Mouse (Mus musculus): Measurements from ENCODE around the gene Pafah1b2. TPM values are rescaled to one million over a fixed set of nuclear protein-coding genes. Genes with fewer than 3 reads are reported as not detected.

Gene Pafah1b2
- polyA plus RNA-seq, 1 experiment from 2014 or later = 177 TPM

- Histone ChIP-seq H3K27me3 (ENCODE audit: control insufficient read depth, insufficient read depth, low read length) (no peaks in the 10 kb centered on the region), H3K9ac (replicated peaks; ENCODE audit: low read depth, low read length) (no peak overlapping the region), H3K27ac (ENCODE audit: low read length) (0 out of 2 replicates have a peak overlapping the region, but pooled peaks have one; percentile 15), H3K4me1 (ENCODE audit: control insufficient read depth, insufficient read depth, low read length) (peaks cover 22% of the 10 kb centered on the region), H3K4me2 (replicated peaks; ENCODE audit: low read depth, low read length) (no peak overlapping the region), H3K4me3 (ENCODE audit: low read depth, low read length) (no peak overlapping the region), H3K9me3 (ENCODE audit: control insufficient read depth, low read depth, low read length) (no peaks in the 10 kb centered on the region), H3K36me3 (ENCODE audit: control insufficient read depth, insufficient read depth, low read length) (no peaks in the 10 kb centered on the region; the same call in 1 of the 2 replicates)
- 58% methylated on average over 6 of the region's 6 CpGs for WGBS
- ATAC-seq (ENCODE audit: insufficient number of reproducible peaks, insufficient read depth, low FRiP score, low read depth) = no peak
These were observed 7.5 kb upstream of the Pafah1b2 start for GRCm38 (mm10) chr9:46019975-46020374.

GRCm38 (mm10) chr9:46018316-46018715 is 5.8 kb upstream of the Pafah1b2 start:
- Histone ChIP-seq H3K9ac (replicated peaks; ENCODE audit: low read depth, low read length) (no peak overlapping the region), H3K4me3 (ENCODE audit: low read depth, low read length) (no peak overlapping the region), H3K36me3 (ENCODE audit: control insufficient read depth, insufficient read depth, low read length) (no peaks in the 10 kb centered on the region; the same call in 1 of the 2 replicates), H3K27me3 (ENCODE audit: control insufficient read depth, insufficient read depth, low read length) (no peaks in the 10 kb centered on the region), H3K4me1 (ENCODE audit: control insufficient read depth, insufficient read depth, low read length) (peaks cover 36% of the 10 kb centered on the region), H3K9me3 (ENCODE audit: control insufficient read depth, low read depth, low read length) (no peaks in the 10 kb centered on the region), H3K4me2 (replicated peaks; ENCODE audit: low read depth, low read length) (no peak overlapping the region), H3K27ac (ENCODE audit: low read length) (no peak overlapping the region)
- 72% methylated on average over 6 of the region's 6 CpGs for WGBS
- no peak for ATAC-seq (ENCODE audit: insufficient number of reproducible peaks, insufficient read depth, low FRiP score, low read depth)

- H3K4me2 ChIP-seq (replicated peaks; ENCODE audit: low read depth, low read length) = no peak overlapping the region
- no peaks in the 10 kb centered on the region for H3K9me3 ChIP-seq (ENCODE audit: control insufficient read depth, low read depth, low read length)
- H3K27me3 ChIP-seq (ENCODE audit: control insufficient read depth, insufficient read depth, low read length) = no peaks in the 10 kb centered on the region
- ATAC-seq (ENCODE audit: insufficient number of reproducible peaks, insufficient read depth, low FRiP score, low read depth) = no peak
- H3K36me3 ChIP-seq (ENCODE audit: control insufficient read depth, insufficient read depth, low read length) = no peaks in the 10 kb centered on the region; the same call in 1 of the 2 replicates
- no peak overlapping the region for H3K4me3 ChIP-seq (ENCODE audit: low read depth, low read length)
- H3K4me1 ChIP-seq (ENCODE audit: control insufficient read depth, insufficient read depth, low read length) = peaks cover 36% of the 10 kb centered on the region
- no peak overlapping the region for H3K27ac ChIP-seq (ENCODE audit: low read length)
- no peak overlapping the region for H3K9ac ChIP-seq (replicated peaks; ENCODE audit: low read depth, low read length)
- WGBS = 60% methylated on average over 4 of the region's 4 CpGs
These were observed 3.9 kb upstream of the Pafah1b2 start for GRCm38 (mm10) chr9:46016417-46016816.

GRCm38 (mm10) chr9:46015831-46016230 is 3.3 kb upstream of the Pafah1b2 start:
- peaks cover 36% of the 10 kb centered on the region for H3K4me1 ChIP-seq (ENCODE audit: control insufficient read depth, insufficient read depth, low read length)
- H3K4me2 ChIP-seq (replicated peaks; ENCODE audit: low read depth, low read length) = peak overlapping the region; percentile 89; the same call in 1 of the 2 replicates
- H3K9ac ChIP-seq (replicated peaks; ENCODE audit: low read depth, low read length) = no peak overlapping the region
- ATAC-seq (ENCODE audit: insufficient number of reproducible peaks, insufficient read depth, low FRiP score, low read depth) = no peak
- H3K27me3 ChIP-seq (ENCODE audit: control insufficient read depth, insufficient read depth, low read length) = no peaks in the 10 kb centered on the region
- H3K9me3 ChIP-seq (ENCODE audit: control insufficient read depth, low read depth, low read length) = no peaks in the 10 kb centered on the region
- 26% methylated on average over 9 of the region's 9 CpGs for WGBS
- no peaks in the 10 kb centered on the region; the same call in 1 of the 2 replicates for H3K36me3 ChIP-seq (ENCODE audit: control insufficient read depth, insufficient read depth, low read length)
- peak overlapping the region; percentile 48; the same call in 1 of the 2 replicates for H3K27ac ChIP-seq (ENCODE audit: low read length)
- H3K4me3 ChIP-seq (ENCODE audit: low read depth, low read length) = peak overlapping the region; percentile 1; the same call in 1 of the 2 replicates

GRCm38 (mm10) chr9:46015081-46015551 is 2.6 kb upstream of the Pafah1b2 start:
- Histone ChIP-seq H3K27me3 (ENCODE audit: control insufficient read depth, insufficient read depth, low read length) (no peaks in the 10 kb centered on the region), H3K9ac (replicated peaks; ENCODE audit: low read depth, low read length) (no peak overlapping the region), H3K9me3 (ENCODE audit: control insufficient read depth, low read depth, low read length) (no peaks in the 10 kb centered on the region), H3K27ac (ENCODE audit: low read length) (peak overlapping the region; percentile 68; the same call in 1 of the 2 replicates), H3K36me3 (ENCODE audit: control insufficient read depth, insufficient read depth, low read length) (no peaks in the 10 kb centered on the region; the same call in 1 of the 2 replicates), H3K4me3 (ENCODE audit: low read depth, low read length) (no peak overlapping the region), H3K4me2 (replicated peaks; ENCODE audit: low read depth, low read length) (peak overlapping the region; percentile 89), H3K4me1 (ENCODE audit: control insufficient read depth, insufficient read depth, low read length) (peaks cover 36% of the 10 kb centered on the region)
- 34% methylated on average over 8 of the region's 8 CpGs for WGBS
- ATAC-seq (ENCODE audit: insufficient number of reproducible peaks, insufficient read depth, low FRiP score, low read depth) = no peak

GRCm38 (mm10) chr9:46014251-46014681 is 1.8 kb upstream of the Pafah1b2 start:
- peaks cover 36% of the 10 kb centered on the region for H3K4me1 ChIP-seq (ENCODE audit: control insufficient read depth, insufficient read depth, low read length)
- no peak overlapping the region for H3K9ac ChIP-seq (replicated peaks; ENCODE audit: low read depth, low read length)
- no peaks in the 10 kb centered on the region for H3K27me3 ChIP-seq (ENCODE audit: control insufficient read depth, insufficient read depth, low read length)
- WGBS = 4% methylated on average over 10 of the region's 10 CpGs
- peak overlapping the region; percentile 89 for H3K4me2 ChIP-seq (replicated peaks; ENCODE audit: low read depth, low read length)
- H3K27ac ChIP-seq (ENCODE audit: low read length) = peak overlapping the region; percentile 40; the same call in 1 of the 2 replicates
- no peaks in the 10 kb centered on the region; the same call in 1 of the 2 replicates for H3K36me3 ChIP-seq (ENCODE audit: control insufficient read depth, insufficient read depth, low read length)
- H3K9me3 ChIP-seq (ENCODE audit: control insufficient read depth, low read depth, low read length) = no peaks in the 10 kb centered on the region
- H3K4me3 ChIP-seq (ENCODE audit: low read depth, low read length) = peak overlapping the region; percentile 91
- ATAC-seq (ENCODE audit: insufficient number of reproducible peaks, insufficient read depth, low FRiP score, low read depth) = no peak

- no peak for ATAC-seq (ENCODE audit: insufficient number of reproducible peaks, insufficient read depth, low FRiP score, low read depth)
- no peaks in the 10 kb centered on the region for H3K9me3 ChIP-seq (ENCODE audit: control insufficient read depth, low read depth, low read length)
- H3K4me1 ChIP-seq (ENCODE audit: control insufficient read depth, insufficient read depth, low read length) = peaks cover 36% of the 10 kb centered on the region
- 2% methylated on average over 5 of the region's 5 CpGs for WGBS
- H3K36me3 ChIP-seq (ENCODE audit: control insufficient read depth, insufficient read depth, low read length) = no peaks in the 10 kb centered on the region; the same call in 1 of the 2 replicates
- H3K27me3 ChIP-seq (ENCODE audit: control insufficient read depth, insufficient read depth, low read length) = no peaks in the 10 kb centered on the region
- H3K9ac ChIP-seq (replicated peaks; ENCODE audit: low read depth, low read length) = peak overlapping the region; percentile 96
- peak overlapping the region; percentile 91 for H3K4me3 ChIP-seq (ENCODE audit: low read depth, low read length)
- peak overlapping the region; percentile 89; the same call in 1 of the 2 replicates for H3K27ac ChIP-seq (ENCODE audit: low read length)
- H3K4me2 ChIP-seq (replicated peaks; ENCODE audit: low read depth, low read length) = peak overlapping the region; percentile 89
These were observed 1.1 kb upstream of the Pafah1b2 start for GRCm38 (mm10) chr9:46013616-46014015.

- Histone ChIP-seq H3K27me3 (ENCODE audit: control insufficient read depth, insufficient read depth, low read length) (no peaks in the 10 kb centered on the region), H3K27ac (ENCODE audit: low read length) (peak overlapping the region; percentile 89), H3K9me3 (ENCODE audit: control insufficient read depth, low read depth, low read length) (no peaks in the 10 kb centered on the region), H3K4me1 (ENCODE audit: control insufficient read depth, insufficient read depth, low read length) (peaks cover 33% of the 10 kb centered on the region), H3K4me2 (replicated peaks; ENCODE audit: low read depth, low read length) (peak overlapping the region; percentile 89), H3K36me3 (ENCODE audit: control insufficient read depth, insufficient read depth, low read length) (no peaks in the 10 kb centered on the region; the same call in 1 of the 2 replicates), H3K4me3 (ENCODE audit: low read depth, low read length) (peak overlapping the region; percentile 91), H3K9ac (replicated peaks; ENCODE audit: low read depth, low read length) (peak overlapping the region; percentile 96)
- ATAC-seq (ENCODE audit: insufficient number of reproducible peaks, insufficient read depth, low FRiP score, low read depth) = peak; percentile 62
- WGBS = 1% methylated on average over 40 of the region's 46 CpGs
These were observed 608 bp upstream of the Pafah1b2 start for GRCm38 (mm10) chr9:46013009-46013586.

Measured in stomach, embryonic 14.5 days (tissue).